Comparison of ENCODE assay signal across 8 mouse cellular contexts in the genomic region with DNA sequence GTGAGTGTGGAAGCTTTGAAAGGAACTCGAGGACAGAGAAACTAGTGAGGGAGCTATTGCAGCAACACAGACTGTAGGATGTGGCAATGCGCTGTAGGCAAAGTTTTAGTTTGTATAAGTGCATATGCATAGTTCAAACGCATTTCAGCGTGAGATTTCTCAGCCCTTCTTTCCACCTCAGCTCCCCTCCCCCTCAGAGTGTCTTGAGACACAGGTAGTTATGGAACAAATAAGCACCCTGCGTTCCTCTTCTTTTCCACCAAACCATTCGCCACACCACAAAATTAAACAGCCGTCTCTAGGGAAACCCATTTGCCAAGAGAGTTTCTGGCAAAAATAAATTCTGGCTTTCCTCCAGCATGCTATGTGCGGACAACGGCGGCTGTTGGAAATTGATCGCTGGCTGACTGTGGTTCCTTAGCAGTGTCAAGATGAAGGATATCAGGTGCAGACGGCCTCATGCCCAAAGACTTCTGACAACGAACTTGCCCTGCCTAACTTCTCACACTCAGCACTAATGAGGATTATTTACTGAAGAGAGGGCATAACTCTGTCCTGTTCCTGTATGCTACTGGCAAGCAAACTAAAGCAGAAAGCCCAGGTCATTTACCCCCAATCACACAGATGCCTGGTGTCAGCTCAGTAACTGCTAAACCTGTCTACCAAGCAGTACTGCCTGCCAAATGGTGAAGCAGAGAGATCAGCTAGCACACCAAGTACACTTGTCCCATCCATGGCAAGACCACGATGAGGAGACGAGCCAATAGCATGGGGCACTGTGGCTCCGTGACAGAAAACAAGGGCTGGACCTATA. TPM values are rescaled to one million over a fixed set of nuclear protein-coding genes. Genes with fewer than 3 reads are reported as not detected.
A peak's percentile ranks its signal among the peaks of the same experiment; 100 is the strongest.
DNase-seq lines count a peak whose midpoint lies in the region; ATAC-seq lines count a peak whose summit lies in the region.

No protein-coding gene starts in this region.

- ATAC-seq in CD4-positive, CD25-positive, alpha-beta regulatory T cell, adult 4 months = peak; percentile 64
- no peak for ATAC-seq in heart, embryonic 11.5 days (replicated peaks; ENCODE audit: insufficient number of reproducible peaks, low FRiP score, low TSS enrichment)
- peak; percentile 50 for ATAC-seq in megakaryocyte progenitor cell, adult 5-6 weeks (replicated peaks; ENCODE audit: poor library complexity)

- H3K4me2 ChIP-seq in heart, embryonic 11.5 days = peak overlapping the region; percentile 12

- peaks cover 17% of the 10 kb centered on the region for H3K4me1 ChIP-seq in heart, embryonic 11.5 days (ENCODE audit: control insufficient read depth, insufficient read depth, low read length)

- H3K27me3 ChIP-seq in heart, embryonic 11.5 days (ENCODE audit: control insufficient read depth, insufficient read depth, low read length) = no peaks in the 10 kb centered on the region

- 59% methylated on average over 16 of the region's 16 CpGs for WGBS in heart, embryonic 11.5 days (ENCODE audit: insufficient replicate concordance)

- peak; percentile 17 to 75 for DNase-seq in frontal cortex, adult 2 months (ENCODE audit: extremely low spot score in 1 of 2, low spot score in 1 of 2)
- no peak for DNase-seq in frontal cortex, postnatal 14 days (ENCODE audit: low spot score in 2 of 2)
- DNase-seq in cerebellum, adult 9-11 months = peak; percentile 76
- peak; percentile 49 to 57 for DNase-seq in layer of hippocampus, postnatal 36 days
- DNase-seq in urinary bladder, postnatal 10 days (ENCODE audit: low spot score) = no peak

- no peak overlapping the region for H3K9ac ChIP-seq in heart, embryonic 11.5 days (ENCODE audit: low read depth, low read length)

- no peak overlapping the region for H3K4me3 ChIP-seq in heart, embryonic 11.5 days (ENCODE audit: low read depth, low read length)

- H3K36me3 ChIP-seq in heart, embryonic 11.5 days (ENCODE audit: control insufficient read depth, insufficient read depth, low read length) = no peaks in the 10 kb centered on the region

- H3K27ac ChIP-seq in heart, embryonic 11.5 days (ENCODE audit: low read depth, low read length) = no peak overlapping the region

- no peaks in the 10 kb centered on the region for H3K9me3 ChIP-seq in heart, embryonic 11.5 days (replicated peaks; ENCODE audit: control insufficient read depth, low read length)

RNA-seq across cellular contexts. Expression of a gene that starts 25.2 kb away (rescaled TPM):
- 16.8 and 17.9 TPM in 2 replicates for polyA plus RNA-seq in frontal cortex, adult 2 months (2012; rRNA removed)
- 10 to 100 TPM; 66.3 to 87.7 TPM for polyA plus RNA-seq in CD4-positive, CD25-positive, alpha-beta regulatory T cell, adult 4 months (2017; shearing (Covaris generic))
- 20.0 and 20.6 TPM in 2 replicates for polyA plus RNA-seq in heart, embryonic 11.5 days (2014; fragmentation: Nextera tagmentation; extraction: Ambion mirVana)
- total RNA-seq in layer of hippocampus, postnatal 36 days (2021) = 10 to 100 TPM; 32.9 to 39.3 TPM
- 43.3 and 48.4 TPM in 2 replicates for total RNA-seq in megakaryocyte progenitor cell, adult 5-6 weeks (2015)
- total RNA-seq in megakaryocyte progenitor cell, adult 5-6 weeks (2017) = 16.2 and 27.8 TPM in 2 replicates

Comparison
In these comparisons a context has a peak if more than half of its experiments do, and no peak if none do; other contexts are left out.
1. DNase-seq: peak in frontal cortex, adult 2 months (2 of 2), cerebellum, adult 9-11 months (single experiment) and layer of hippocampus, postnatal 36 days (2 of 2); none in frontal cortex, postnatal 14 days (0 of 2) and urinary bladder, postnatal 10 days (single experiment).